ENCODE assay signal across 22 mouse cellular contexts in the genomic region with DNA sequence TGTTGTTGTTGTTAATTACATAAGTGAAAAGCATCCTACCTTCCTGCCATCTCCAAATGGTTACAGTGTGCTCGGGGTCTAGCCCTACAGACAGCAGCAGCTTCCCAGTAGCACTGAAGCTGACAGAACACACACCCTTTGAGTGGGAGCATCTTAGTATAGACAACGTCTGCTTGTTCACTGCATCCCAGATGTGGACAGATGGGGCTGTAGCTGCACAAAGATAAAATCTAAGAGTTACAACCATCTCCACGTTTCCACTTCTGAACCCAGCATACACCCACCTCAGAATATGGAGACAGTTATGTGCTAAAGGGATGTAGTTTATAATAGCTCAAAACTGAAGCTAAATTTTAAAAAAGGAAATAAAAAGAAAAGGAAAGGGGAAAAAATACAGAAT. TPM values are rescaled to one million over a fixed set of nuclear protein-coding genes. Genes with fewer than 3 reads are reported as not detected.
A peak's percentile ranks its signal among the peaks of the same experiment; 100 is the strongest.
DNase-seq lines count a peak whose midpoint lies in the region; ATAC-seq and TF ChIP-seq lines count a peak whose summit lies in the region.
"Had no signal": no experiment of that assay in that cellular context is flagged by ENCODE, and none has a peak within 500 bp of the region (broad histone marks: within the 10 kb centered on the region; RNA-seq: fewer than 3 reads in every experiment).

No protein-coding gene starts in this region.

- H3K27ac ChIP-seq in layer of hippocampus, adult 2 months: peak overlapping the region; percentile 28
- H3K27ac ChIP-seq: embryonic facial prominence, embryonic 10.5 days; embryonic facial prominence, embryonic 12.5 days; forebrain, embryonic 13.5 days; forebrain, embryonic 15.5 days had no signal

- peak; percentile 54 for ATAC-seq in frontal cortex, adult (ENCODE audit: low TSS enrichment)
- ATAC-seq: activated CD4-positive, CD25-positive, alpha-beta regulatory T cell, adult 4 months; CD4-positive, CD25-positive, alpha-beta regulatory T cell, adult 4 months; forebrain, embryonic 13.5 days; forebrain, embryonic 15.5 days; forebrain, postnatal 0 days; Patski had no signal

- H3K4me3 ChIP-seq in layer of hippocampus, adult 2 months: no peak overlapping the region
- H3K4me3 ChIP-seq: embryonic facial prominence, embryonic 10.5 days; embryonic facial prominence, embryonic 12.5 days; forebrain, embryonic 13.5 days; forebrain, embryonic 15.5 days had no signal

- TF ChIP-seq CTCF in layer of hippocampus, adult 2 months (conservative IDR thresholded peaks at IDR 0.05): no peak

- no peak for DNase-seq in frontal cortex, postnatal 14 days (ENCODE audit: low spot score in 2 of 2)
- DNase-seq in layer of hippocampus, adult 2 months (ENCODE audit: low spot score in 2 of 2): no peak
- DNase-seq in layer of hippocampus, adult 8-10 months (ENCODE audit: low spot score in 2 of 2): no peak
- DNase-seq in gastrocnemius, postnatal 10 days: no peak
- DNase-seq: adrenal gland, adult 8-10 months; adrenal gland, postnatal 14 days; adrenal gland, postnatal 36 days; B cell, adult 2 months; cerebellum, adult 11-12 months; cerebellum, adult 2 months; cerebellum, adult 9-10 months; cerebellum, postnatal 10 days; cerebellum, postnatal 25 days; forebrain, postnatal 0 days had no signal

RNA-seq across cellular contexts. Expression of a gene that starts 55.5 kb away (rescaled TPM):
- 100 to 1,000 TPM; 100 to 101 TPM for total RNA-seq in layer of hippocampus, adult 2 months (2021)
- 100 to 1,000 TPM in 2 of 4 experiments, 10 to 100 TPM in 2; 96.6 to 114 (median 101) TPM for total RNA-seq in layer of hippocampus, adult 8-10 months (2022)
- 10 to 100 TPM; 51.8 to 55.9 TPM for total RNA-seq in gastrocnemius, postnatal 10 days (2021)
